Mouse (Mus musculus): ENCODE data around the gene Prss57.

Prss57 gene

DNA sequence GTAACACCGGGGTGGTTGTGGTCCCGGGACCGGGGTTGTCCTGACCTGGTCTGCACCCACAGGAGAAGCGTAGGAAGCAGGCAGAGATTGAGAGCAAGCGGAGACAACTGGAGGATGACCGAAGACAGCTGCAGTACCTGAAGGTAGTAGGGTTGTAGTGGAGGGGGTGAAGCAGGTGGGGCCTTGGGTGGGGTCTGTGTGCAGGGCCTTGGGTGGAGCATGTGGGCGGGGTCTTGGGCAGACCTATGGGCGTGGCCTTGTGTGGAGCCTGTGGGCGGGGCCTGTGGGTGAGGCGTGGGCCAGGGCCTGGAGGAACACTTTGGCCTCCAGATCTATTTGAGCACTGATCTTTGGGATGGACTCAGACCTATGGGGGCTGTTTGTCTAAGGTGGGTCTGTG lies 16.2 kb upstream of the Prss57 start:
- no peak for DNase-seq (ENCODE audit: low spot score)

DNA sequence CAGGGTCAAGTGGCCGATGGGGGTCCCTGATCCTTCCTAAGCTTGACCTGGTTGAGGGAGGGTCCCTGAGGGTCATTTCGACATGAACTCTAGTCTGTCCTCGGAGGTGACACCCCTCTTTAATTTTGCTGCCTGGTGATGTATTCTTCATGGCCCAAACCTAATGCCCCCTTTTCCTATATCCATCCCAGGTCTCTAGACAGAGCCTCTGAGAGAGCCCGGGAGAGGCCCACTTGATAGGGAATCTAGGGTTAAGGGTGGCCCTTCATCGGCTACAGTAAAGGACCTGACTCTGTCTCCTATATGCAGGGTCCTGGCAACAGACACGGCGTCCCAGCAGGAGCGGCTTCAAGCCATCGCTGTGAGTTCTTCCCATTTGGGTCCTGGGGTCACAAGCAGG lies 15.6 kb upstream of the Prss57 start:
- DNase-seq (ENCODE audit: low spot score) = no peak

DNA sequence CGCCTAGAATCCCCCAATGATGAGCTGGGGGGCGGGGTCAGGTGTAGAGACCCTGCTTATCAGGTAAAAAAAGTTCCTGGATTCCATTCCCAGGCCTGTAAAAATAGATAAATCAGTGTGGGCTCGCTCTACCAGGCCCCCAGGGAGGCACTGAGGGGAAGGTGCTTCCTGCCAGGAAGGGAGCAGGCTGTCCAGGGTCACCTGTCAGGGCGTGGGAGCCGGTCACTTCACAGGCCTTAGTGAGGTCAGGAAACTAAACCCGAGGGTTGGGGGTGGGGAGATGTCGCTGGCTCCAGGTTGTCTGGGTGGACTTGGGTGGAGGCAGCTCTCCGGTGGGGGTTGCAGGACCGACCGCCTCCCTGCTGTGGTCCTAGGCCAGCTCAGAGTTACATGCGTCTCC lies 14.9 kb upstream of the Prss57 start:
- no peak for DNase-seq (ENCODE audit: low spot score)

DNA sequence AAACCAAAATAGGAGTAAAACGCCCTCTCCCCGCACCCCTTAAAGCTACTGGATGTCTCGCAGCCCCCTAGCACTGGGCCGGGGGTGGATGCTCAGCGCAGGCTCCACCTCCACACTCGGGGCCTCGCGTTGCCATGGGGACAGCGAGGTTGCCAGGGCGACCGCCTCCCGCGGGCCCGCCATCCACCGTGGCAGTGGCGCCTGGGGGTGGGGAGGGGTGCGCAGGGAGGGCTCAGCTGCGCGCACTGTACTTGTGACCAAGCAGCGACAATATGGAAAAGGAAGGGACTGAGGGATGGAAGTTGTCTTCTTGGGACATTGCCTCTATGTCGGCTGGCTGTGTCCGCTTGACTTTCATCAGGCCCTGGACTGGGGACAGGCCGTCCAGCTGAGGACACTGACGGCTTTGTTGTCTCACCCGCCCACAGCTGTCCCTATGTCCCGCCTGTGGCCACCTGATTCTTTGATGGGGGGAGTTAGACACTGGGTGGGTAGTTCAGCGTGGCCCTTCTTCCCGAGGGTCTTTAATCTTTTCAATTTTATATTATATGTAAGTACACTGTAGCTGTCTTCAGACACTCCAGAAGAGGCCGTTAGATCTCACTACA lies 13.1 kb upstream of the Prss57 start:
- peak; percentile 65 for DNase-seq (ENCODE audit: low spot score)

DNA sequence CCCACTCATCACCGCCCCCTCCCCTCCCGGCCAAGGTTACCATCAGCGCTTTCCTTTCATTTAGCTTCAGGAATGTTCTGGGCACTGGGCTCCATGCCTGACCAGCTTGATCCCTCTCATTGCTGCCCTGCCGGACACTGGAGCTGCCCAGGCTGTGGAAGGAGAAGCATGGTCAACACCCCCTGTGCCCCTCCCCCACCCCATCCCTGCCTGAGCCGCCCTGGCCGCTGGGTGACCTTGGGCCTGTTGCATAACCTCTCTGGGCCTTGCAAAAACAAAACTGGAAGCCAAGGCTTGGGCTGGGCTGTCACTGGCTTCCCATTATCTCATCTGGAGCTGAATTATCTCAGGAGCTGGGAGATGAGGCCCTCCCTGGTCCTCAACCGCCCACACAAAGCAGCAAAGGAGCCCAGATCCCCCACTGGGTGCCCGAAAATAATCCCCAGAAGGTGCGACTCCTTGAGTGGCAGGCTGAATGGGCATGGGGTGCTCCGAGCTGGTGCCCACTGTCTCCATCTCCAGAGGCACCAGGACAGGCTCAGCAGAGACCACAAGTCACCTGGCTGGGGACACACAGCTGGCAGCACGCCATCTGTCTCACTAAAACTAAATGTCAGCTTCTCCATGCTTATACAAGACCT lies 11.7 kb upstream of the Prss57 start:
- peak; percentile 78 for DNase-seq (ENCODE audit: low spot score)

DNA sequence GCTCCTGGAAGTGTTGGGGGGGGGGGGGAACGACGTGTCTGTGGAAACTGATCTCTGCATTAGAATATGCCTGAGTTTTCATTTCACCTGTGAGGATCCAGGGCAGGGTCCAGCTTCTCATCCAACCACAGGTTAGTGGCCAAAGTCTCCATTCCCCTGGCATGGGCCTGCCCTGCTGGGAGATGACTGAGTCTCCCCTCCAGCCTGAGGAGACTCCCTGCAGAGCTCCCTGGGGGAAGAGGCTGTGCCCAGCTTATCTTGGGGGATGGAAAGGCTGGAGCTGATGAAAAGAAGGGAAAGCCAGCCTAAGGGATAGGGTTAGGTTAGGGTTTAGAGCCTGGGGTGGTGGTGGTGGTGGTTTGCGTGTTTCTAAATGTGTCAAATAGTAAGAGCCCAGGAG lies 11.1 kb upstream of the Prss57 start:
- DNase-seq (ENCODE audit: low spot score) = no peak

DNA sequence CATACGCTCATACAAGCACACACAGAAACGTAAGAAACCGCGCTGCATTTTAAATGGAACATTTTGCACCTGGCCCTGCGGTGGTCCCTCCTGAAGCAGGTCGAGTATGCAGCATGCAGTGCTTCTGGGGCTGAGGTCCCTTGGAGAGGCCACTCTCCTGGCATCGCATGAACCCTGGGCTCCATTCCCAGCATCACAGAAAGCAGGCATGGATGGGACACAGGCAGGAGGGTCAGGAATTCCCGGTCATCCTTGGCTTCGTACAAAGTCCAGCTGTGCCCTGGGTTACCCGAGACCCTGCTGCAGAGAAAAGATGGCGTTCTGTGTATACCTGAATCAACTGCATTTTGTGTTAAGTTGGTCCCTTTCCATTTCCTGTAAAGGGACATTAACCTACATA lies 9.7 kb upstream of the Prss57 start:
- no peak for DNase-seq (ENCODE audit: low spot score)

DNA sequence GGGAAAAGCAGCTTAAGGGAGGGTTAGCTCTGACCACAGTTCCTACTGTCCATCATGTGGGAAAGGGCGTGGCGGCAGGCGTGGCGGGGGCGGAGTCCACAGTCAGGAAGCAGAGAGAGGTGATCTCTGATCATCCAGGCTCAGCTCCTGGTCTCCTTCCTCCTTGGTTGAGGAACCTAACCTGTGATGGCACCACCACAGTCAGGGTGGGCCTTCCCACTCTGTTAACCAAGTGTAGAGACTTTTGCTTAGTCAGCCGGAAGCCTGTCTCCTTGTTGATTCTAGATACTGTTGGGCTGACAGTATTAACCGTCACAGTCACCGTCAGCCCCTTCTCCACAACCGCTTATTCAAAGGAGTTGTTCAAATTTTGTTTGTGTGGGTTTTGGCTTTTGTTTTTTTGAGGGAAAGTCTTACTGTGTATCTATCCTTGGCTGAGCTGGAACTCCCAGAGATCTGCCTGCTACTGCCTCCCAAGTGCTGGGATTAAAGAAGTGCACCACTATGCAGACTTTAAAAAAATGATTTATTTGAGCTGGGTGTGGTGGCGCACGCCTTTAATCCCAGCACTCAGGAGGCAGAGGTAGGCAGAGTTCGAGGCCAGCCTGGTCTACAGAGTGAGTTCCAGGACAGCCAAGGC lies 7.6 kb upstream of the Prss57 start:
- no peak for DNase-seq (ENCODE audit: low spot score)

DNA sequence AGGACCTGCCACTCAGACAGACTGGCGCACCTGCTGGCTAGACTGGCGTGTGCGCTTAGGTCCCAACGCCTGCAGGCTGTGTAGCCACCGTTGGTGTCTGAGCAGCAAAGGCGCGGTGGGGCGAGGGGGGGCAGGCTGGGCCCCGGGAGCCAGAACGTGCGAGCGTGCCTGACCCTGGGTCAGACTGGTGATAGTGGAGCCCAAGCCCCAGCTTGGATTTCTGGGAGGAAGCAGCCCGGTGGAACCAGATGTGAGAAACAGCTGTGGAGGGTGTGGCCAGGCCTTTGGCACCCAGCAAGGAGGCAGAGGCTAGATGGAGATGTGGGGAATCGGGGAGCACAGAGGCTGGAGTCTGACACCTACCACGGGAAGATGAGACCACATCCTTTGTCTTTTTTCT lies 6.6 kb upstream of the Prss57 start:
- no peak for DNase-seq (ENCODE audit: low spot score)

DNA sequence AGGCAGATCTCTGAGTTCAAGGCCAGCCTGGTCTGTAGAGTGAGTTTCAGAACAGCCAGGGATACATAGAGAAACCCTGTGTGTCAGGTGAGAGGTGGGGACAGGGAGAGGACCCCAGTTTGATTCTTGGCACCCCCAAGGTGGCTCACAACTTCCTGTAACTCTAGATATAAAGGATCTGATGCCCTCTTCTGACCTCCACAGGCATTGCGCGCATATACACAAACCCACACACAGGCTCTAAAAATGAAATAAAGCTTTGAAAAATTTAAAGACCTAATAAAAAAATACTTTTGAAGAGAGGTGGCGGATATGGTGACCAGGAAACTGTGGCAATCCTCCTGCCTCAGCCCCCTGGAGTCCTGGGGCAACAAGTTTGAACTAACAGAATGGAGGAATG lies 5.1 kb upstream of the Prss57 start:
- DNase-seq (ENCODE audit: low spot score) = no peak

DNA sequence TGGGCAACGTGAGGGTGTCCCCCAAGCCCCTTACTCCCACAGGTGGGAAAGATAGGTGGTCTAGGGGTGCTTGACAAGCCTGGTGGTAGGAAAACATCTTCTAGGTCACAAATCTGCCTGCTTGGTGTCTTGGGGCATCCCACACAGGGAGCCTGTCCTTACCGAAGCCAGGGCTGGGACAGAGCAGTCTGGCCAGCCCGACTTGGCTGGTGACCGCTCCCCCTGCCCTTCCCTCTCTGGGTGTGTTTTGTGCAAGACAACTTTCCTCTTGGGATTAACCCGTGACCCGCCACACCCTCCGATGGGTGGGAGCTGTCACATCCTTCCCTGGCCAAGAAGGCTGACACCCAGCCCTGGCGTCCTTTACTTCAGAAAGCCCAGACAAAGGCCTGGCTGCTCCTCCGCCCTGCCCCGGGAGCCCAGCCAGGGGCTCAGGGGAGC lies 3.8 kb upstream of the Prss57 start:
- DNase-seq (ENCODE audit: low spot score) = peak; percentile 70

DNA sequence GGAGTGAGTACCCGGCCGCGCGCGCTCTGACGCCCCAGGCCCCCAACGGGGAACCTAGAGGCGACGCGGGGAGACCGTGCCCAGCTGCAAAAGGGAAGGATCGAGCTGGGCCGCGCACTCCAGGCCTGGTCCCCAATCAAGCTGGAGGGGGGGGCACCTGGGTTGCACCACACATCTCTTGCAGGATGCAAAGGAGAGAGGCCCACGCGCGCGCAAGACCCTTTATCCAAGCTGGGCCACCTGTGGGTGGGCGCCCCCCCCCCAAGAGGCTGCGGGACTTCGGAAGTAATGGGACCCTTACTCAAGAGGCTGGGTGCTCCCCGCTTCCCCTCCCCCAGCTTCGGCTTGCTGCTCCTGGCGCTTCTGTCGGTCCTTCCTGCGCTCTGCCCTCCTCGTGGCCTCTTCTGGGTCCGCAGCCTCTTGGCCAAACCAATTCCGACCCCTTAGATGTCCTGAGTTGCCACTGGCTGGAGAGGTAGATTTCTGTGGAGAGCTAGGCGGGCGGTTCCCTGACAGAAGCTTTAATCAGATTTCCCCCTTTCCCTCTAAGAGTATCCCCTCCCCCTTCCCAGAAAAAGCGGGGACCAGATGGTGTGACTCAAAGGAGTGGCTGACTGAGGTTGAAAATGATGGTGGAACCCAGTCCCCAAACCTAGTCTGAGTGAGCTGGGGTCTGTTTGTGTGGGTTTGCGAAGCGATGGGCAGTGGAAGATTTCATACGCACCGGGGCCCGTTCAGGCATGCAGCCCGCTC lies 3.2 kb upstream of the Prss57 start:
- DNase-seq (ENCODE audit: low spot score) = no peak

DNA sequence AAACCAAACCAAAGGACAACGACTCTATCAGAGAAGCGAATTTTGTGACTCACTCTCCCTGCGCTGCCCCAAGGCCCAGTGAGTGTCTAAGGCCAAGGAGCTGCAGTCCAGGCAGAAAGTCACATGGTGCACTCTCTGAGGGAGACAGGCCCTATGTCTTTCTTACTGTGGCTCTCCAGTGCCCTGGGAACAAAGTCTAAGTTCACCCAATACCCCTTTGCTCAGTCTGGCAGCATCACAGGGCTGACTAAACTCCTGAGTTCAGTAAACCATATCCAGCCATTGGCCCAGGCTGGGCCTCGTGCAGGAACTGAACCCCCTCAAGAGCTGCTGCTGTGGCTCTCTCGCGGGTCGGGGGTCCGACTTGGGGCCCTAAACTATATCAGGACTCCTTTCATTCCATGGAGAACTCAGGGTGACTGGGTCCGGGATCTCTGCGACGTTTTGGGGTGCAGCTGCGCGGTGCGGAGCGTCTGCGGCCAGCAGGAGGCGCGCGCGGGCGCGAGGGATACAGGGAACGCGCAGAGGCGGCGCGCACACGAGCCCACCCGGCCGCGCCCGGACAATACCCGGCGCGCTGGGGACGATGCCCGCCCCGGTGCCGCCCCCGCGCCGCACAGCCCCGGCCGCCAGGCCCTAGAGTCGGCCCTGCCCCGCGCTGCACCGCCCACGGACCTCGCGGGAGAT lies 2.4 kb upstream of the Prss57 start, which contains the start of gene Palm:
Palm (plus strand) TSS at position 522 of the 687 bp plus-strand sequence.
- DNase-seq (ENCODE audit: low spot score) = peak; percentile 81

DNA sequence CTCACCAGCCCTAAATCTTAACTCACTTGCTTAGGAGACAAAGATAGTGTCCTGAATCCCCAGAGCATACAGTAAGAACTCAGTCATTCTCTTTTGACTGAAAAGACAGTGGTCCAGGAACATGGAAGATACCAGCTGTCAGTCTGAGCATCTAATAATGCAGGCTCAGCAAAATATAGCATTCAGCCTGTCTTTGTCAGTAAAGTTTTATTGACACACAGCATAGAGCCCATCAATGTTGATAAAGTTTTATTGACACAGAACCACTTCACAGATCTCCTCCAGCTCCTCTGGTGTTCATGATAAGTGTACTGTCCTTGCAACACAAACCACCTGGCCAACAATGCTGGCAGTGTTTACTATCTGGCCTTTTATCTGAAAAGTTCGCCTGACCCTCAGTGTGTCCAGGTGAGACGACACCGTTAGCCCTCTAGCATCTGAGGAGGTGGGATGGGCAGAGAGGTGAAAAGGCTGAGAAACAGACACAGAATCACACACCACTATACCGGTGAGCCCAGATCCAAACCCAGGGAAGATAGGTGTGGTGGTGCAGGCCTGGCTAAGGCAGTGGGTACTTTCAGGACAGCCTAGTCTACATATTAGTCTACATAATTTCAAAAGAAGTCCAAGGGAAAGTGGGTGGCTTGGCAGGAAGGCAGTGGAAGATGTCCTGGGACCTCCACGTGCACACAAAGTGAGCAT lies 1.7 kb upstream of the Prss57 start:
- DNase-seq (ENCODE audit: low spot score) = no peak

DNA sequence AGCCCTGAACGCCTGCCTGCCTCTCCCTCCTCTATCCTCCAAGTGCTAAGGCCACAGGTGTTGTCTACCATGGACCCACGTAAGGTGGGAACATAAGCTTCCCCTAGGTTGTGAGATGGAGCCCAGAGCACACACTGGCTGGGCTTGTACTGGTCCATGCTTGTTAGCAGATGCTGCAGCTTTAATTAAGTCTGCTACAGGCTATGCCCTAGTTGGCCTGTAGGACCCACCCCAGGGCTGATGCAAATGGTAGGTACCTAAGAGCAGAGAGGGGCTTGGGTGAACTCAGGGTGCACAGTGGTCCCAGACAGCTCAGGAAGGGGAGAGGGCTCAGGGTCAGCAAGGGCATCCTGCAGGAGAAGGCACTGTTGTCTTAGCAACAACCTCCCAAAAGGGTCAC lies 1.2 kb downstream of the Prss57 start:
- DNase-seq (ENCODE audit: low spot score) = no peak

DNA sequence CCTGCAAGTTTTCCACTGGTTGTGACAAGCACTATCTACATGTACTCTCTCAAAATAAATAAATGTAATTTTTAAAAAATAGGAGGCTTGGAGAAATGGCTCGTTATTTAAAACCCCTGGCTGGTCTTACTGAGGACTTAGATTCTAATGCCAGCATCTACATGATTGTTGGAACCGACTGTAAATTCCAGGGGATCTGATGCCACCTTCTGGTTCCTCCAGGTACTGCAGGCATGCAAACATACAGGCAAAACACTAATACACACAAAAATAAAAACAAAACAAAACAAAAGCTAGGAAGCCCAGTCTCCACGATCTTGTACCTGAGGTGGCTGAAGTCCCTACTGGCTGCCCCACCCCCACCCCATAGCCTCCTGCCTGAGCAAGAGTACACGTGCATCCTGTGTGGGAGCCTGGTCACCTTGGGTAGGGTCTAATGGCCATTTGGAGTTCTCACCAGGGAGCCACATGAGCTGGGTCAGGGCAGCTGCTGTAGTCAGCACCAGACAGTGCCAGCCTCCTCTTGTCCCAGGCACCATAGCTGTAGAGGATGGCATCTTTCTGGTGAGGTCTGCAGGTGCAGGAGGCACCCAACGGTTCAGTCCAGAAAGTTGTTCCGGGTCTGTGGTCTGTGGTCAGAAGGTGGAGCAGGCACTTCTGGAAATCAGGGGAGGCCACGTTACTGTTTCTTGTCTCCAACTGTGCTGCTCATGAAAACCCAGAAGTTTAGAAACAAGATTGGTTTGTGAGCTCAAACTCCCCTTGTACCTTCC lies 2.2 kb downstream of the Prss57 start:
- peak; percentile 60 for DNase-seq (ENCODE audit: low spot score)

DNA sequence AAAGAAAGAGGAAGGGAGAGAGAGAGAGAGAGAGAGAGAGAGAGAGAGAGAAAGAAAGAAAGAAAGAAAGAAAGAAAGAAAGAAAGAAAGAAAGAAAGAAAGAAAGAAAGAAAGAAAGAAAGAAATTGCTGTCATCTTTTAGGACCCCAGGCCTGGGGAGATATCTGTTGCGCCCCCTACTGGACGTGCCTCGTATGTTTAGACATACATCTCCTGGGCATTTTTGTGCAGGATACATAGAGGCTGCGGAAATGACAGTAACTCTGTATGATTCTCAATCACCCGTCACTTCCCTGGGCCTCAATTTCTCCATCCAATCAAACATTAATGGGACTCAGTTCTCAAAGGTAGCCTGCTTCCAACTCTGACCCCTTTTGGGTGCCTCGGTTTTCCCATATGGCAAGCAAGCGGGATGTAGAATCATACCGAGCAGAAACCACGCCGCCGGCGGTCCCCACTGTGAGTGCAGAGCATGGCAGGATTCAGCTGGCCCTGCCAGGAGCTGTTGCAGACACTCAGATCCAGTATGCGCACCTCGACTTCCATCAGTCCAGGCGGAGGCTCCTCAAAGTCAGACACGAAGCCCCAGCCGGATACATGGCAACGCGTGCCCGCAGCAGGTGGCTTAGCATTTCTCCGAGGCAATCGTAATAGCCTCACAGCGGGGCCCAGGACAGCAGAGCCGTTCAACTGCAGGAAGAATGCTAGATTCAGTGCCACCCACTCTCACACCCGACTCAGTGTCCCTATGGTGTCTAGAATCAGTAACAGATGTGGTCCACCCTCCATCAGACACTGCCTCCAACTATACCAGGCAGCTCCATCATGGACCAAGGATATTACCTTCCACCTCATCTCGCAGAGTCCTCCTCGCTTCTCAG lies 6.6 kb downstream of the Prss57 start:
- DNase-seq (ENCODE audit: low spot score) = no peak

DNA sequence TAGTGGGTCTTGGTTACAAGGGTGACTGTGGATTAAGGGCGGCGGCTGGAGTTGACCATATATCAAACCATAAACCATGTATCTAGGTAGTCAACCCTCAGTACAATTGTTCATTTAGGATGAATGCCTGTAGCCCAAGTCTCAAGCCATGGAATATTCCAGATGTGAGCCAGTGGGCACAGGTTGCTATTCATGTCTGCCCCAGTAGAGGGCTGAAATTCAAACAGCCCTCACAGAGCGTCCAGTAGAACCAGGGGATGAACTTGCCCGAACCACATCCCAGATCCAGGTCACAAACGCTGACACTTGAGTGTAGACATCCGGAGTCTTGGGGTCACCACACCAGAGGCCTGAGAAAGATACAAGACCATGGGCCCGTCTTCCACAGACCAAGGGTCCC lies 7.7 kb downstream of the Prss57 start:
- no peak for DNase-seq (ENCODE audit: low spot score)

DNA sequence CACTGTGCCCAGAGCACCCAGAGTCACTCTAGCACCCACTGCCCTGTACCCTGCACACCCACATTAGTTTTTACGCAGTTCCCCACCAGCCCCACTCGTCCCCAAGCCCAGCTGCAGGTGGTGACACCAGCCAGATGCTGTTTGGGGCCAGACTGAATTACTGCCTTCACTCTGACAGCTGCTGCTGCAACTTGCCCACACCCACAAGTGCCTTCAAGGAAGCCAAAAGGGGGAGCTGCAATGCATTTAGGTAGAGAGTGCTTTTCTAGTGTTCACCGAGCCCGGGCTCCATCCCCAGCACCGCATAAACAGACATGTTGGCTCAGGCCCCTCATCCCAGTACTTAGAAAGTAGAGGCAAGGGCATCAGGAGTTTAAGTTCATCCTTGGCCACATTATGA lies 8.8 kb downstream of the Prss57 start:
- no peak for DNase-seq (ENCODE audit: low spot score)

DNA sequence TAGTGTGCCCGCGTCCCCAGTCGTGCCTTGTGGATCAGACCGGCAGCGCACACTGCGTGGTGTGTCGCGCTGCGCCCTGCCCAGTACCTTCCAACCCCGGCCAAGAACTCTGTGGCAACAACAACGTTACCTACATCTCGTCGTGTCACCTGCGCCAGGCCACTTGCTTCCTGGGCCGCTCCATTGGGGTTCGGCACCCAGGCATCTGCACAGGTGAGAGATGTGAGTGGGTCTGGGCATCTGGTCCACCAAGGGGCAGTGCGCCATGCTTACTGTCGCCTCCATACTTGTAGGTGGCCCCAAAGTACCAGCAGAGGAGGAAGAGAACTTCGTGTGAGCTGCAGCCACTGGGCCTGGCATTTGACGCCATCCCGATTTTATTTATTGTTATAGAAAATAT lies 9.6 kb downstream of the Prss57 start:
- DNase-seq (ENCODE audit: low spot score) = no peak
